Mouse (Mus musculus) midbrain, embryonic 13.5 days (tissue): ENCODE results near the gene Aif1. TPM values are rescaled to one million over a fixed set of nuclear protein-coding genes. Genes with fewer than 3 reads are reported as not detected.
"Not testable (repeated sequence)": the region's sequence is repeated elsewhere in the genome, so short reads cannot be mapped to it uniquely, and the experiment has no call there.

Experiments used
- ATAC-seq: fragments of 200-750 bp; cut with Nextera tagmentation; 2 replicates; pipeline ENCODE4 v1.8.0; 2017; ENCODE audit warnings: mild to moderate bottlenecking, moderate TSS enrichment, moderate library complexity
- H3K27ac ChIP-seq: fragments of 300-500 bp; sonication (generic); 2 replicates; pipeline ENCODE4 v1.5.1; 2015; ENCODE audit warnings: inconsistent platforms, mild to moderate bottlenecking, moderate library complexity
- H3K27me3 ChIP-seq: fragments of 300-500 bp; sonication (generic); 2 replicates; pipeline ENCODE4 v1.6.1; 2015; ENCODE audit warnings: mild to moderate bottlenecking, inconsistent platforms
- H3K36me3 ChIP-seq: fragments of 300-500 bp; sonication (generic); 2 replicates; pipeline ENCODE4 v1.6.1; 2015; ENCODE audit warnings: mild to moderate bottlenecking, inconsistent platforms
- H3K4me1 ChIP-seq: fragments of 300-500 bp; sonication (generic); replicated peaks from 2 replicates; pipeline ENCODE4 v1.6.1; 2015; ENCODE audit warnings: inconsistent platforms
- H3K4me2 ChIP-seq: fragments of 300-500 bp; sonication (generic); replicated peaks from 2 replicates; pipeline ENCODE4 v1.6.1; 2015; ENCODE audit warnings: moderate library complexity, mild to moderate bottlenecking, inconsistent platforms
- H3K4me3 ChIP-seq: fragments of 300-500 bp; sonication (generic); replicated peaks from 2 replicates; pipeline ENCODE4 v1.5.1; 2015; ENCODE audit warnings: mild to moderate bottlenecking, inconsistent platforms
- H3K9ac ChIP-seq: fragments of 300-500 bp; sonication (generic); replicated peaks from 2 replicates; pipeline ENCODE4 v1.6.1; 2015; ENCODE audit warnings: mild to moderate bottlenecking, inconsistent platforms
- H3K9me3 ChIP-seq: fragments of 300-500 bp; sonication (generic); 2 replicates; pipeline ENCODE4 v1.6.1; 2016; ENCODE audit warnings: mild to moderate bottlenecking, inconsistent platforms
- WGBS: fragments of 180-500 bp; shearing (Covaris S2); methylation state at CpG from one replicate; pipeline ENCODE4 v1.1.7; 2015; 5-methylcytosine and 5-hydroxymethylcytosine counted together
- polyA plus RNA-seq: library from polyadenylated mRNA; unstranded; fragments of >200 nt; fragmentation: Nextera tagmentation; extraction: Ambion mirVana; gene quantifications from 2 replicates; pipeline ENCODE4 v1.2.1, GENCODE M21; 2015

Aif1 gene
- polyA plus RNA-seq, 1 experiment from 2014 or later, result 7.0 TPM

DNA sequence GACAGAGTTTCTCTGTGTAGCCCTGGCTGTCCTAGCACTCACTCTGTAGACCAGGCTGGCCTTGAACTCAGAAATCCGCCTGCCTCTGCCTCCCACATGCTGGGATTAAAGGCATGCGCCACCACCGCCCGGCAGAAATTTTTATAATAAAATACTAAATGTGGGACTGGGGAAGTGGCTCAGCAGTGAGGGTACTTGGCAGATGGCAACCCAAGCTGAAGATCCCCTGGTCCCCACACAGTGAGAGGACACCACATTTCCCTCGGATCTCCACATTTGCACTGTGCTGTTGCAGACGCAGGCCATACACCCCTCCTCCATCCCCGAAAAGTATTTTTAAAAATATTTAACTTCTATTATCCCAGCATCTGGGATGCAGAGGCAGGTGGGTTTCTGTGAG, 42.4 kb downstream of the Aif1 start:
- 96% methylated on average over 7 of the region's 7 CpGs for WGBS
- Histone ChIP-seq H3K27ac (no peak overlapping the region), H3K4me2 (no peak overlapping the region), H3K9ac (no peak overlapping the region), H3K36me3 (peaks cover 20% of the 10 kb centered on the region), H3K4me3 (no peak overlapping the region), H3K4me1 (peaks cover 24% of the 10 kb centered on the region), H3K27me3 (no peaks in the 10 kb centered on the region), H3K9me3 (no peaks in the 10 kb centered on the region)
- no peak for ATAC-seq

DNA sequence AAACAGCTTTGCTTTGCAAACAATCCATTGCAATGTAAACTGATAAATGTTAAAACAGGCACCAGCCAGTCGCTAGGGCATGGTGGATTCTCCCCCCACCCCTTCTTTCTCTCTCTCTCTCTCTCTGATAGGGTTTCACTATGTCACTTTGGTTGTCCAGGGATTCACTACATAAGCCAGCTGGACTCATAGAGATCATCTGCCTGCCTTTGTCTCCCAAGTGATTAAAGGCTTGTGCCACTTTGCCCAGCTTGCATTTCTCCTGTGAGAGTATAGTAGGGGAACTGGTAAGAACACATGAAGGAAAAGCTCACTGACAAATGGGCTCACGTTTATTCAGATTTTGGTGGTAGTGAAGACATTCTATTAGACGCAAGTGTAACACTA, 43.7 kb downstream of the Aif1 start:
- no peaks in the 10 kb centered on the region for H3K9me3 ChIP-seq
- no peaks in the 10 kb centered on the region for H3K27me3 ChIP-seq
- no peak overlapping the region for H3K4me3 ChIP-seq
- H3K4me1 ChIP-seq, result peaks cover 18% of the 10 kb centered on the region
- ATAC-seq, result no peak
- H3K27ac ChIP-seq, result no peak overlapping the region
- WGBS, result 80% methylated on average over 3 of the region's 3 CpGs
- no peak overlapping the region for H3K9ac ChIP-seq
- peaks cover 19% of the 10 kb centered on the region for H3K36me3 ChIP-seq
- no peak overlapping the region for H3K4me2 ChIP-seq

DNA sequence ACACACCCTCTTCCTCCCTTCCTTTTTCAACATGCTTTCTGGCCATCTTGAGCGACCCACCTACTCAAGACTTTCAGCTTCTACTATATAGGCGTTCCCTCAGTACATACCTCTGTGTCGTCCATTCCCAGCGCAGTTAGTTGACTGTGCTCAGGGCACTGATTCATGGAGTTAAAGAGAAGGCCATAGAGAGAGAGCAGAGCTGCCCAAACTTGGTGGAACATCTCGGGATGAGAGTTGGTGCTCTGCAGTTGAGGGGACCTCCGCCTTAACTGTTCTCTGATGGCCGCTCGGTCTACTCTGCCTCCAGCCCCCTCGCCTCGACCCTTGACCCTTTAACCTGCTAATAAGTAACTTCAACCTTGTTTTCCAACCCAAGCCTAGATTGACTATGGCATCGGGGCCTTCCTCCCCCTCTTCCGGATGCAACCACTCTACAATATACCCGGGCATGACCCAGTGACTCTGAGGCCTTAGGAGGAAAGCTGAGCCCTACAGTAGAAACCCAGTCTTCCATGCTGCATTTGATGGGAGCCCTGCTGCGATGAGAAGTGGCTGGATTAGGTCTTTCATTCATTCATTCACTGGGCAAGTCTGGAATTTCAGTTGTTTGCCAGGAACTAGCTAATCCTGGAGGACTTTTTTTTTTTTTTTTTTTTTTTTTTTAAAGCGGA, 44.2 kb downstream of the Aif1 start, which contains the start of gene Apom:
TSS of gene Apom (minus strand) at position 551 of the 674 bp plus-strand sequence.
- no peak within 1 kb of the TSS for H3K9ac ChIP-seq
- no peaks in the 10 kb centered on the region for H3K27me3 ChIP-seq
- peaks cover 18% of the 10 kb centered on the region for H3K4me1 ChIP-seq
- H3K4me2 ChIP-seq, result no peak within 1 kb of the TSS
- ATAC-seq, result no peak
- no peak within 1 kb of the TSS for H3K4me3 ChIP-seq
- H3K36me3 ChIP-seq, result peaks cover 19% of the 10 kb centered on the region
- 86% methylated on average over 15 of the region's 15 CpGs for WGBS
- no peaks in the 10 kb centered on the region for H3K9me3 ChIP-seq
- H3K27ac ChIP-seq, result no peak within 1 kb of the TSS

DNA sequence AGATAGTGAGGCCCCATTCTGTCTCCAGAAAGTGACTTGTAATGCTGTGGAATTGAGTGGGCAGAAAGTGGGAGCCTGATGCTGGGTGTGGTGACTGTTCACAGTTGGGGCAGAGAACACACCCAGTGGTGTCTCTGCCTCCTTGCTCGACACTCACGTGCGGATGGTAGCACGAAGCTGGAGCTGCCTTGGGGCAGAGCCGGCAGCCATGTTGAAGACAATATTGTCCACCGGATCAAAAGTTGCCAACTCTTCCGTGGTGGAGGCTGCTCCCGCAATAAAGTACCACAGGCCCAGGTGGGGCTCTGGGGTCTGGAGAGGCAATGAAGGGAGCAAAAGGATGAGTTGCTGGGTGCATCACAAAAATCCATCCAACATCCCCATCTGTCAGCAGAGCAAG, 44.8 kb downstream of the Aif1 start:
- Histone ChIP-seq H3K4me1 (peaks cover 19% of the 10 kb centered on the region), H3K9me3 (no peaks in the 10 kb centered on the region), H3K4me3 (no peak overlapping the region), H3K27me3 (no peaks in the 10 kb centered on the region), H3K4me2 (no peak overlapping the region), H3K36me3 (peaks cover 19% of the 10 kb centered on the region), H3K27ac (no peak overlapping the region), H3K9ac (no peak overlapping the region)
- ATAC-seq, result no peak
- 96% methylated on average over 8 of the region's 8 CpGs for WGBS

DNA sequence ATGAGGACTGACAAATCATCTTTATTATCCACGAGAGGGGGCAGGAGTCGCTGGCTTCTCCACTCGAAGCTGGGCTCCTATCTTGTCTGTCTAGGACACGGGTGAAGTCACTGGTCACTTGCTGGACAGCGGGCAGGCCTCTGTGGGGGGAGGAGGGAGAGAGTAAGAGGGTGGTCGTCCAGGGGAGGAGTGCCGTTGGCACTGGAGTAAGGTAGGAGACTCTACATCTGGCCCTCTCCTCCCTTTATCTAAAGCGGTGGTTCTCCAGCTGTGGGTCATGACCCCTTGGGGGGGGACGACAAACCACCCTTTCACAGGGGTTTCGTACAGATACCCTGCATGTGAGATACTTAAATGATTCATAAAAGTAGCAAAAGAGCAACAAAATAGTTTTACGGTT, 46.9 kb downstream of the Aif1 start:
- ATAC-seq, result no peak
- no peak overlapping the region for H3K4me2 ChIP-seq
- no peaks in the 10 kb centered on the region for H3K9me3 ChIP-seq
- peaks cover 26% of the 10 kb centered on the region for H3K4me1 ChIP-seq
- no peak overlapping the region for H3K27ac ChIP-seq
- peaks cover 30% of the 10 kb centered on the region for H3K36me3 ChIP-seq
- 70% methylated on average over 11 of the region's 11 CpGs for WGBS
- no peak overlapping the region for H3K4me3 ChIP-seq
- H3K9ac ChIP-seq, result no peak overlapping the region
- no peaks in the 10 kb centered on the region for H3K27me3 ChIP-seq

DNA sequence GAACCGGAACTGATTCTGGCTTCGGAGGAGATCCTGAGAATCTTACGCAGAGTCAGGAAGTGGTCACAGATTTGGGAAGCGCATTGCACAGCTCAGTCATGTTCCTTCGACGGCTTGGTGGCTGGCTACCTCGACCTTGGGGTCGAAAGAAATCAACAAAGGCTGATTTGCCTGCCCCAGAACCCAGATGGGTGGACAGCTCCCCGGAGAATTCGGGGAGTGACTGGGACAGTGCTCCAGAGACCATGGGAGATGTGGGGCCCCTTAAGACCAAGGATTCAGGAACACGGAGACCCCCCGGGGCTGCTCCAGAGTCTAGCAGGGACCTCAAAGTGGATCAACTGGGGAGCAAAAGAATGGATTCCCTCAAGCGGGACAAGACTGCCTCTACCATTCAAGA, 48.9 kb downstream of the Aif1 start:
- H3K27ac ChIP-seq, result peak overlapping the region; percentile 74
- peak overlapping the region; percentile 85 for H3K4me2 ChIP-seq
- peaks cover 39% of the 10 kb centered on the region for H3K4me1 ChIP-seq
- H3K9ac ChIP-seq, result no peak overlapping the region
- 75% methylated on average over 13 of the region's 13 CpGs for WGBS
- no peaks in the 10 kb centered on the region for H3K9me3 ChIP-seq
- ATAC-seq, result no peak
- peaks cover 39% of the 10 kb centered on the region for H3K36me3 ChIP-seq
- no peaks in the 10 kb centered on the region for H3K27me3 ChIP-seq
- H3K4me3 ChIP-seq, result peak overlapping the region; percentile 68

DNA sequence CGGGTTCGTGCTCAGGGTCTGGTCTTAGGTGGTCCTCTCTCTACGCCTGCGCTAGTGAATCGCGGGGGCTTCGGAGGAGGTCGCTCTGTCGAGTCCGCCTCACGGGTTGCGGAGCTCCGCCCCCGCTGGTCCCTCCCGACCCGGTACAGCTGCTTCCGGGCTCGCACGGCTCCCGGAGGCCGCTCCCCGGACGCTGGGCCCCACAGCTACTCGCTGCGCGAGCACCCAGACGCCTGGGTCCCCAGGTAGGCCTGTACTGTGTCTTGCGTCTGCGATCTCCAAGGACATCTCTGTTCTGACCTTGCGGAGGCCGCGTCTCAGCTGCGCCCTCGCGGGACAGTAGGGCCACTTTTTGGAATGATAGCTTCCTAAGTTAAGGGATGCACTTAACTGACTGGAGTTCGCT, 49.7 kb downstream of the Aif1 start, which contains the start of gene D17H6S53E:
TSS of gene D17H6S53E (plus strand) at position 168 of the 406 bp plus-strand sequence.
- peak; percentile 25; the same call in 1 of the 2 replicates for ATAC-seq
- Histone ChIP-seq H3K4me1 (peaks cover 40% of the 10 kb centered on the region), H3K9ac (peak within 1 kb of the TSS; percentile 90), H3K4me2 (peak within 1 kb of the TSS; percentile 85), H3K9me3 (no peaks in the 10 kb centered on the region), H3K4me3 (peak within 1 kb of the TSS; percentile 68), H3K27ac (peak within 1 kb of the TSS; percentile 74), H3K36me3 (peaks cover 39% of the 10 kb centered on the region), H3K27me3 (no peaks in the 10 kb centered on the region)
- under 1% methylated on average over 36 of the region's 36 CpGs for WGBS

DNA sequence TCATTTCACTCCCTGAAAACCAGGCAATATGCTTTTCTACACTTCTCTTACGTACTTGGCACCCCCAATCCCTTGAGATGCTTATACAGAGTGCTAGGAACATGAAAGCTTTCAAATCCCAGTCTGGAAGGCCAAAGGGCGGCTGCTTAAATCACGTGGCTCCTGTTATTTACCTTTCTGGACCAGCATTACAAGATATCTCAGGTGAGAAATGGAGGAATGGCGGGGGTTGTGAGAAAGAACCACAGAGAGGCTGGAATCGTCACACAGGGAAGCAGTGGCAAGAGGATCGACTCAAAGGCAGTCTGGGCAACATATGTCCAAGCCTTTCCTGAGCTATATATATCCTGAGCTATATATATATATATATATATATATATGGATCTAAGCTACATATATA, 50.3 kb downstream of the Aif1 start:
- no peak for ATAC-seq
- Histone ChIP-seq H3K4me2 (peak overlapping the region; percentile 85), H3K9me3 (no peaks in the 10 kb centered on the region), H3K4me1 (peaks cover 41% of the 10 kb centered on the region), H3K27ac (peak overlapping the region; percentile 74; the same call in 1 of the 2 replicates), H3K9ac (peak overlapping the region; percentile 90), H3K4me3 (peak overlapping the region; percentile 68), H3K27me3 (no peaks in the 10 kb centered on the region), H3K36me3 (peaks cover 39% of the 10 kb centered on the region)
- WGBS, result 37% methylated on average over 6 of the region's 6 CpGs

DNA sequence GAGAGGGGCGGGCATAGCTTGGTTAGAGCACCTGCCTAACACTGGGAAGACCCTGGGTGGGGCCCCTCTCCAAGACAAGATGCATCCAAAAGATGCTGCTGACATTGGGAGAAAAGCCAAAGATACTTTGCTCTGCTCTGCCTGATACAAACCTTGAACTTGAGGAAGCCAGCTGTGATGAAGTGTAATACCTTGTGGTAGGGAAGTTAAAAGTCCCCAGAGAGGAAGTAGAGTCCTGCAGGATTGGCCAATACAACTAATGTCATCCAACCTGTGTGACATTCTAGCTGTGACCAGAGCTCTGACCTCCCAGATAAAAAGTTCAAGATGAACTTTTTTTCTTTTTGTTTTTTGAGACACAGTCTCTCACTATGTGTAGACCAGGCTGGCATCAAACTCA, 50.8 kb downstream of the Aif1 start:
- WGBS, result 100% methylated on average over 1 of the region's 1 CpGs
- H3K4me2 ChIP-seq, result peak overlapping the region; percentile 85; the same call in 1 of the 2 replicates
- no peaks in the 10 kb centered on the region for H3K9me3 ChIP-seq
- ATAC-seq, result no peak
- peak overlapping the region; percentile 90; the same call in 1 of the 2 replicates for H3K9ac ChIP-seq
- H3K27me3 ChIP-seq, result no peaks in the 10 kb centered on the region
- peaks cover 46% of the 10 kb centered on the region for H3K4me1 ChIP-seq
- H3K4me3 ChIP-seq, result no peak overlapping the region
- H3K36me3 ChIP-seq, result peaks cover 34% of the 10 kb centered on the region
- no peak overlapping the region for H3K27ac ChIP-seq

DNA sequence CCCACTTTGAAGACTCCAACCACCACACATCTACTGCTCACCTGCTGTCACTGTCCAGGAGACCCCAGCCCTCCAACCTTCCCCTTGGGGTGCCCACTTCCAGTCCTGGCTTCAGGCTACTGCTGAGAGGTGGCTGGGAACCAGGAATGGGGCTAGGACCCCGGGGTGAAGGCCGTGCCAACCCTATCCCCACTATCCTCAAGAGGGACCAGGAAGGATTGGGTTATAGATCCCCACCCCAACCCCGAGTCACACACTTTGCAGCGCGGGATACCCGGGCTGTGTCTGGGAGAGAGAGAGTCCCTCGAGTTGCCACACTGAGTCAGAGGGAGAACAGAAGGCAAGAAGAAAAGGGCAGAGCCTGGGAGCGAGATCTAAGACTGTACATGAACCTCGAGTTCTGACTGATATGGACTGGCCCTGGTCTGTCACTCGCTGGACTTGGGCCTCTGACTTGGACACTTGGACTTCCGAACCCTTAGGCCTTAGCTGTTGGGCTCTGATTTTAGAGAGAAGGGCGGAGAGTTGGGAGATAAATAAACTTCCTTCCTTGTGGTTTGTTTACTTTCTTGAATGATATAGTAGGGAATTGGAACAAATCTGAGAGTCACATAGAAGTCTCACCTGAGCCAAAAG, 51.5 kb downstream of the Aif1 start:
- H3K27ac ChIP-seq, H3K4me2 ChIP-seq, H3K4me3 ChIP-seq, H3K27me3 ChIP-seq, H3K9me3 ChIP-seq, H3K9ac ChIP-seq, ATAC-seq: not testable (repeated sequence)
- H3K4me1 ChIP-seq, result peaks cover 52% of the 10 kb centered on the region
- 95% methylated on average over 12 of the region's 12 CpGs for WGBS
- H3K36me3 ChIP-seq, result peaks cover 30% of the 10 kb centered on the region

DNA sequence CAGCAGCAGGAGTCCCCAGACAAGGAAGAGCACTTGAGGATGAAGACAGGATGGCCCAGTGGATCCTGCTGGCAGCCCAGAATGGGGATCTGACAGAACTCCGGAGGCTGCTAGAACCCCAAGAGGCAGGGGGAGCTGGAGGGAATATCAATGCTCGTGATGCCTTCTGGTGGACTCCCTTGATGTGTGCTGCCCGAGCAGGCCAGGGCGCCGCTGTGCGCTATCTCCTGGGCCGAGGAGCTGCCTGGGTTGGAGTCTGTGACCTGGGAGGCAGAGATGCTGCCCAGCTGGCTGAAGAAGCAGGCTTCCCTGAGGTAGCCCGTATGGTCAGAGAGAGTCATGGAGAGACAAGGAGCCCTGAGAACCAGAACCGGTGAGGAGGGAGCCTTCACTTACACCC, 52.6 kb downstream of the Aif1 start:
- H3K27me3 ChIP-seq, H3K27ac ChIP-seq, H3K4me3 ChIP-seq, H3K9ac ChIP-seq, H3K9me3 ChIP-seq, H3K4me2 ChIP-seq, ATAC-seq: not testable (repeated sequence)
- WGBS, result 94% methylated on average over 9 of the region's 9 CpGs
- Histone ChIP-seq H3K4me1 (peaks cover 52% of the 10 kb centered on the region), H3K36me3 (peaks cover 35% of the 10 kb centered on the region)

DNA sequence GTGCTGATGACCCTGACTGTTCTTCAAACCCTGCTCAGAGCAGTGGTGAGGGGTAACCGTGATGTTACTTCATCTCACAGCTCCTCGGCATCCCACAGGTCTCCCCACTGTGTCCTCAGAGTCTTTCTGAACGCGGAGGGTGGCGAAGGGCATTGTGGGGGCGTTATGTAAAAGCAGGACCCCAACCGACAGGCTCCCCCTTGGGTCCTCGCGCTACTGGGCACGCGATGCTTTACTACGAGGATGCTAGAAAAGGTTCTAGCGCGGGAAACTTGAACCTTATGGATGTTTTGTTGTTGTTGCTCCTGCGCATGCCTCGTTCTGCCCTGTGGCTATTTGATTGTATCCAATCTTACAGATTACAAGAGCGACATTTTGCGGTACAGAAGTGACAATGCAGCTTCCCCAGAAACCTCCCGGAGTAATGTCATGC, 54.0 kb downstream of the Aif1 start, which contains the start of gene Csnk2b:
TSS of gene Csnk2b (minus strand) at position 183 of the 433 bp plus-strand sequence.
- Histone ChIP-seq H3K4me1 (peaks cover 42% of the 10 kb centered on the region), H3K27ac (peak within 1 kb of the TSS; percentile 94), H3K27me3 (no peaks in the 10 kb centered on the region), H3K36me3 (peaks cover 44% of the 10 kb centered on the region), H3K9ac (peak within 1 kb of the TSS; percentile 97), H3K9me3 (no peaks in the 10 kb centered on the region), H3K4me3 (peak within 1 kb of the TSS; percentile 94), H3K4me2 (peak within 1 kb of the TSS; percentile 98)
- no peak; the same call in 1 of the 2 replicates for ATAC-seq
- WGBS, result under 1% methylated on average over 19 of the region's 19 CpGs
